Mouse (Mus musculus) kidney, adult 2 months (tissue): ENCODE measurements around the gene Mast4.

Experiments
- CTCF ChIP-seq: fragments of 200-500 bp; conservative IDR thresholded peaks from 2 replicates; pipeline ENCODE4 v1.5.1; 2011; ENCODE audit warnings: low read depth, mild to moderate bottlenecking, control low read depth, low read length, moderate library complexity, mixed read lengths; ENCODE audit not compliant: insufficient read depth, insufficient read length
- POLR2A ChIP-seq: fragments of 200-500 bp; IDR thresholded peaks from one replicate; pipeline ENCODE4 v1.6.1; 2011; ENCODE audit warnings: low read depth, low read length, control low read depth

GRCm38 (mm10) chr13:102925844-102926598, 408.3 kb downstream of the Mast4 start:
- TF ChIP-seq CTCF (no peak), POLR2A (no peak)
